Mouse (Mus musculus) frontal cortex, adult (tissue): ENCODE measurements around the gene Ndufa4l2.

Experiments
- ATAC-seq: cut with Nextera tagmentation; 2 replicates; pipeline ENCODE4 v1.9.2; 2017; ENCODE audit warnings: mild to moderate bottlenecking, moderate library complexity, mixed read lengths; ENCODE audit not compliant: low TSS enrichment

Gene Ndufa4l2

GRCm38 (mm10) chr10:127526048-127526447, 11.3 kb downstream of the Ndufa4l2 start:
- no peak for ATAC-seq

GRCm38 (mm10) chr10:127526681-127527080, 11.9 kb downstream of the Ndufa4l2 start:
- no peak for ATAC-seq

GRCm38 (mm10) chr10:127527481-127527880, 12.7 kb downstream of the Ndufa4l2 start:
- ATAC-seq: peak; percentile 72; the same call in 1 of the 2 replicates

- no peak for ATAC-seq
These were observed 16.2 kb downstream of the Ndufa4l2 start for GRCm38 (mm10) chr10:127530945-127531344.

- no peak for ATAC-seq
These were observed 16.8 kb downstream of the Ndufa4l2 start for GRCm38 (mm10) chr10:127531548-127531947.

- no peak for ATAC-seq
These were observed 19.5 kb downstream of the Ndufa4l2 start, which contains the start of gene Nxph4 for GRCm38 (mm10) chr10:127534036-127534928. Gene Nxph4, minus strand, starts transcription at chr10:127534559.

- ATAC-seq: no peak
These were observed 20.2 kb downstream of the Ndufa4l2 start for GRCm38 (mm10) chr10:127534929-127535384.

- ATAC-seq: no peak
These were observed 22.0 kb downstream of the Ndufa4l2 start for GRCm38 (mm10) chr10:127536586-127537314.

GRCm38 (mm10) chr10:127537854-127538583, 23.3 kb downstream of the Ndufa4l2 start:
- no peak for ATAC-seq

- ATAC-seq: no peak
These were observed 26.7 kb downstream of the Ndufa4l2 start for GRCm38 (mm10) chr10:127541510-127541909.

- peak; percentile 55 for ATAC-seq
These were observed 27.3 kb downstream of the Ndufa4l2 start for GRCm38 (mm10) chr10:127542084-127542483.

- ATAC-seq: no peak
These were observed 28.0 kb downstream of the Ndufa4l2 start for GRCm38 (mm10) chr10:127542720-127543119.

GRCm38 (mm10) chr10:127543916-127544315, 29.1 kb downstream of the Ndufa4l2 start:
- ATAC-seq: no peak

GRCm38 (mm10) chr10:127544375-127544774, 29.6 kb downstream of the Ndufa4l2 start:
- no peak for ATAC-seq

- no peak for ATAC-seq
These were observed 31.7 kb downstream of the Ndufa4l2 start for GRCm38 (mm10) chr10:127546505-127546904.

- no peak for ATAC-seq
These were observed 33.5 kb downstream of the Ndufa4l2 start for GRCm38 (mm10) chr10:127548236-127548635.

- no peak for ATAC-seq
These were observed 35.1 kb downstream of the Ndufa4l2 start for GRCm38 (mm10) chr10:127549892-127550291.

GRCm38 (mm10) chr10:127555703-127556102, 40.9 kb downstream of the Ndufa4l2 start:
- ATAC-seq: no peak

GRCm38 (mm10) chr10:127557397-127557796, 42.6 kb downstream of the Ndufa4l2 start:
- ATAC-seq: no peak

GRCm38 (mm10) chr10:127561145-127561544, 46.4 kb downstream of the Ndufa4l2 start:
- ATAC-seq: no peak

GRCm38 (mm10) chr10:127563840-127564239, 49.1 kb downstream of the Ndufa4l2 start:
- ATAC-seq: no peak

- ATAC-seq: peak; percentile 89
These were observed 49.5 kb downstream of the Ndufa4l2 start for GRCm38 (mm10) chr10:127564301-127564700.
